Mouse (Mus musculus) CH12.LX (cell line): ENCODE measurements at regions not wholly inside any gene's neighbourhood (a gene's known extent, or its start where the extent isn't known, plus 50 kb on each side); places are given as distances from the start of the nearest gene placed in this dataset.
"Not testable (repeated sequence)": the region's sequence is repeated elsewhere in the genome, so short reads cannot be mapped to it uniquely, and the experiment has no call there.

ENCODE experiments used
- DNase-seq: peaks from one replicate; pipeline ENCODE4 v3.0.0-alpha.2; 2013; ENCODE audit errors: extremely low read depth
- H3K27ac ChIP-seq: 2 replicates; pipeline ENCODE4 v1.5.1; 2012; ENCODE audit warnings: low read depth, mild to moderate bottlenecking, control low read depth, moderate library complexity; ENCODE audit not compliant: insufficient read depth
- H3K27me3 ChIP-seq: replicated peaks from 2 replicates; pipeline ENCODE3; 2012; ENCODE audit warnings: inconsistent platforms
- H3K36me3 ChIP-seq, 2 experiments: replicated peaks in 1 of 2; 2 replicates each; pipeline versions ENCODE3 to v1.6.1; 2012; ENCODE audit warnings: inconsistent platforms in 1 of 2, low read length in 1 of 2, mild to moderate bottlenecking in 1 of 2, mixed read lengths in 1 of 2, moderate library complexity in 1 of 2; ENCODE audit not compliant: control insufficient read depth in 1 of 2, insufficient read depth in 1 of 2
- H3K4me1 ChIP-seq, 2 experiments: 2 replicates each; pipeline ENCODE4 v1.6.1; 2012; ENCODE audit warnings: inconsistent platforms in 1 of 2, moderate library complexity in 1 of 2; ENCODE audit not compliant: insufficient read depth in 2 of 2, control insufficient read depth in 1 of 2
- H3K4me2 ChIP-seq: 2 replicates; pipeline ENCODE4 v1.6.1; 2012; ENCODE audit warnings: low read depth, mild to moderate bottlenecking, control low read depth; ENCODE audit not compliant: poor library complexity, insufficient read depth, severe bottlenecking
- H3K4me3 ChIP-seq, 3 experiments: fragments of 150-350 bp in 1 of 3; sonication (generic) in 1 of 3; replicated peaks in 1 of 3; 2 replicates each; pipeline versions ENCODE3 to v1.5.1; 2011 to 2012; ENCODE audit warnings: low read depth in 2 of 3, low read length in 2 of 3, mild to moderate bottlenecking in 2 of 3, moderate library complexity in 2 of 3, control low read depth in 1 of 3, improper control_type of control experiment in 1 of 3, inconsistent platforms in 1 of 3, mixed read lengths in 1 of 3; ENCODE audit not compliant: poor library complexity in 1 of 3
- H3K79me2 ChIP-seq: replicated peaks from 2 replicates; pipeline ENCODE4 v1.6.1; 2012; ENCODE audit warnings: mild to moderate bottlenecking, moderate library complexity; ENCODE audit not compliant: control insufficient read depth, poor library complexity, insufficient read depth, severe bottlenecking; ENCODE audit errors: extremely low read depth
- H3K9ac ChIP-seq: 2 replicates; pipeline ENCODE4 v1.6.1; 2012; ENCODE audit warnings: low read depth, mild to moderate bottlenecking, control low read depth, moderate library complexity; ENCODE audit not compliant: insufficient read depth
- H3K9me3 ChIP-seq: replicated peaks from 2 replicates; pipeline ENCODE3; 2012; ENCODE audit warnings: low read length, inconsistent platforms, mixed read lengths
- CHD2 ChIP-seq: IDR thresholded peaks from 2 replicates; pipeline ENCODE4 v1.6.1; 2011; ENCODE audit warnings: low read length, improper control_type of control experiment
- E2F4 ChIP-seq: IDR thresholded peaks from 2 replicates; pipeline ENCODE4 v1.6.1; 2011; ENCODE audit warnings: low read depth, low read length, improper control_type of control experiment; ENCODE audit not compliant: insufficient replicate concordance
- ETS1 ChIP-seq: conservative IDR thresholded peaks from 2 replicates; pipeline ENCODE4 v1.6.1; 2012; ENCODE audit warnings: low read depth, mild to moderate bottlenecking, inconsistent platforms, low read length, improper control_type of control experiment, moderate library complexity
- GABPA ChIP-seq: IDR thresholded peaks from 2 replicates; pipeline ENCODE4 v1.6.1; 2012; ENCODE audit warnings: low read depth, low read length, improper control_type of control experiment, inconsistent platforms; ENCODE audit not compliant: insufficient replicate concordance
- IRF4 ChIP-seq: IDR thresholded peaks from 2 replicates; pipeline ENCODE4 v1.6.1; 2014; ENCODE audit warnings: low read depth, mild to moderate bottlenecking, inconsistent platforms, low read length, improper control_type of control experiment
- JUND ChIP-seq: conservative IDR thresholded peaks from 2 replicates; pipeline ENCODE4 v1.6.1; 2011; ENCODE audit warnings: low read depth, low read length, improper control_type of control experiment
- MAFK ChIP-seq: IDR thresholded peaks from 2 replicates; pipeline ENCODE4 v1.6.1; 2011; ENCODE audit warnings: low read length, improper control_type of control experiment; ENCODE audit not compliant: insufficient replicate concordance
- MAX ChIP-seq: IDR thresholded peaks from 2 replicates; pipeline ENCODE4 v1.6.1; 2011; ENCODE audit warnings: low read length, improper control_type of control experiment
- MXI1 ChIP-seq: IDR thresholded peaks from 2 replicates; pipeline ENCODE4 v1.6.1; 2011; ENCODE audit warnings: mild to moderate bottlenecking, low read depth, low read length, improper control_type of control experiment
- MYC ChIP-seq: IDR thresholded peaks from 2 replicates; pipeline ENCODE4 v1.6.1; 2011; ENCODE audit warnings: low read depth, mild to moderate bottlenecking, improper control_type of control experiment, low read length
- NELFE ChIP-seq: IDR thresholded peaks from 2 replicates; pipeline ENCODE4 v1.6.1; 2011; ENCODE audit warnings: low read depth, low read length, improper control_type of control experiment
- PAX5 ChIP-seq: IDR thresholded peaks from 2 replicates; pipeline ENCODE4 v1.6.1; 2012; ENCODE audit warnings: low read length, inconsistent platforms, mixed read lengths
- RAD21 ChIP-seq: IDR thresholded peaks from 2 replicates; pipeline ENCODE4 v1.6.1; 2011; ENCODE audit warnings: low read depth, mild to moderate bottlenecking, low read length, improper control_type of control experiment, moderate library complexity
- SIN3A ChIP-seq: IDR thresholded peaks from 2 replicates; pipeline ENCODE4 v1.6.1; 2012; ENCODE audit warnings: low read length, improper control_type of control experiment, inconsistent platforms
- SMC3 ChIP-seq: IDR thresholded peaks from 2 replicates; pipeline ENCODE4 v1.6.1; 2011; ENCODE audit warnings: low read depth, low read length, improper control_type of control experiment
- UBTF ChIP-seq: IDR thresholded peaks from 2 replicates; pipeline ENCODE4 v1.6.1; 2012; ENCODE audit warnings: low read depth, mild to moderate bottlenecking, inconsistent platforms, low read length, improper control_type of control experiment, moderate library complexity
- USF1 ChIP-seq: IDR thresholded peaks from 2 replicates; pipeline ENCODE4 v1.6.1; 2014; ENCODE audit warnings: low read depth, mild to moderate bottlenecking, inconsistent platforms, low read length, improper control_type of control experiment
- ZNF384 ChIP-seq: IDR thresholded peaks from 2 replicates; pipeline ENCODE4 v1.6.1; 2012; ENCODE audit warnings: low read depth, low read length, improper control_type of control experiment, inconsistent platforms
- dilution Hi-C: fragments of 300-500 bp; cut with MboI; formaldehyde crosslinking; loops from 2 replicates; pipeline ENCODE4 v1.14.3; 2020; ENCODE audit warnings: low sequenced_read_pairs; ENCODE audit not compliant: extremely low pct_unique_long_range_greater_than_20kb, extremely low pct_ligation_motif_present
- in situ Hi-C: fragments of 300-500 bp; cut with MboI; formaldehyde crosslinking; loops from 3 replicates; pipeline ENCODE4 v1.14.3; 2019; ENCODE audit warnings: low sequenced_read_pairs, low pct_ligation_motif_present, low pct_unique_long_range_greater_than_20kb, mixed read lengths

- dilution Hi-C loops (no loop called here), in situ Hi-C loops (no loop called here)
- Histone ChIP-seq H3K27me3 (no peaks in the 10 kb centered on the region), H3K27ac (no peak overlapping the region), H3K4me1 (no peaks in the 10 kb centered on the region), H3K79me2 (no peaks in the 10 kb centered on the region), H3K9me3 (no peaks in the 10 kb centered on the region), H3K36me3 (no peaks in the 10 kb centered on the region), H3K4me2 (no peak overlapping the region), H3K4me3 (no peak overlapping the region), H3K9ac (no peak overlapping the region)
- TF ChIP-seq NELFE (no peak), SMC3 (no peak), PAX5 (no peak), CHD2 (no peak), MAX (no peak), RAD21 (no peak), GABPA (no peak), SIN3A (no peak), MXI1 (no peak), USF1 (no peak), ZNF384 (no peak), MYC (no peak), UBTF (no peak), ETS1 (no peak), JUND (no peak), E2F4 (no peak), MAFK (no peak), IRF4 (no peak)
- DNase-seq, result no peak
Measured at GRCm38 (mm10) chr7:92998886-92999285, 80.8 kb upstream of the Fam181b start.

- dilution Hi-C loops, H3K27ac ChIP-seq, H3K4me3 ChIP-seq, H3K9ac ChIP-seq, H3K9me3 ChIP-seq, H3K4me1 ChIP-seq, H3K36me3 ChIP-seq, in situ Hi-C loops, H3K79me2 ChIP-seq, DNase-seq, H3K27me3 ChIP-seq: not testable (repeated sequence)
- peak overlapping the region; percentile 44; the same call in 1 of the 2 replicates for H3K4me2 ChIP-seq
Measured at GRCm38 (mm10) chr7:93006694-93007231, 72.9 kb upstream of the Fam181b start.
